Mouse (Mus musculus) forebrain, embryonic 14.5 days (tissue): ENCODE data around the gene Tent5b. TPM values are rescaled to one million over a fixed set of nuclear protein-coding genes. Genes with fewer than 3 reads are reported as not detected.
A peak's percentile ranks its signal among the peaks of the same experiment; 100 is the strongest.

Experiments used
- ATAC-seq: fragments of 200-750 bp; cut with Nextera tagmentation; 2 replicates; pipeline ENCODE4 v1.8.0; 2017; ENCODE audit warnings: mild to moderate bottlenecking, moderate library complexity
- DNase-seq: peaks from one replicate; pipeline ENCODE4 v3.0.0-alpha.2; 2015; ENCODE audit warnings: low spot score
- H3K27ac ChIP-seq: fragments of 300-500 bp; sonication (generic); 2 replicates; pipeline ENCODE4 v1.5.1; 2014; ENCODE audit warnings: low read depth, mild to moderate bottlenecking, control low read depth, low read length, moderate library complexity
- H3K27me3 ChIP-seq: fragments of 300-500 bp; sonication (generic); replicated peaks from 2 replicates; pipeline ENCODE4 v1.6.1; 2014; ENCODE audit warnings: low read length, control low read depth, mixed read lengths; ENCODE audit not compliant: control insufficient read depth, insufficient read depth
- H3K36me3 ChIP-seq: fragments of 300-500 bp; sonication (generic); 2 replicates; pipeline ENCODE4 v1.6.1; 2014; ENCODE audit warnings: low read length, control low read depth; ENCODE audit not compliant: control insufficient read depth, insufficient read depth
- H3K4me1 ChIP-seq: fragments of 300-500 bp; sonication (generic); 2 replicates; pipeline ENCODE4 v1.6.1; 2014; ENCODE audit warnings: antibody characterized with exemption, low read length, control low read depth; ENCODE audit not compliant: control insufficient read depth, insufficient read depth
- H3K4me2 ChIP-seq: fragments of 300-500 bp; sonication (generic); 2 replicates; pipeline ENCODE4 v1.6.1; 2014; ENCODE audit warnings: mild to moderate bottlenecking, control low read depth, low read length
- H3K4me3 ChIP-seq: fragments of 300-500 bp; sonication (generic); 2 replicates; pipeline ENCODE4 v1.5.1; 2014; ENCODE audit warnings: low read depth, low read length, control low read depth
- H3K9ac ChIP-seq: fragments of 300-500 bp; sonication (generic); 2 replicates; pipeline ENCODE4 v1.6.1; 2014; ENCODE audit warnings: mild to moderate bottlenecking, low read length, control low read depth, moderate library complexity
- H3K9me3 ChIP-seq: fragments of 300-500 bp; sonication (generic); replicated peaks from 2 replicates; pipeline ENCODE4 v1.6.1; 2016; ENCODE audit warnings: low read length, control low read depth, mixed read lengths; ENCODE audit not compliant: control insufficient read depth
- WGBS: fragments of 180-500 bp; shearing (Covaris S2); extraction: QIAGEN DNeasy Blood & Tissue Kit; methylation state at CpG from one replicate; pipeline ENCODE4 v1.1.7; 2014; 5-methylcytosine and 5-hydroxymethylcytosine counted together
- polyA plus RNA-seq: library from polyadenylated mRNA; unstranded; fragments of >200 nt; fragmentation: Nextera tagmentation; extraction: Ambion mirVana; gene quantifications from 2 replicates; pipeline ENCODE4 v1.2.1, GENCODE M21; 2014

Tent5b gene
- polyA plus RNA-seq, 1 experiment from 2014 or later = 0.27 TPM

GRCm38 (mm10) chr4:133460796-133461325, 19.1 kb upstream of the Tent5b start:
- 51% methylated on average over 5 of the region's 5 CpGs for WGBS
- Histone ChIP-seq H3K27me3 (no peaks in the 10 kb centered on the region), H3K9ac (no peak overlapping the region), H3K9me3 (no peaks in the 10 kb centered on the region), H3K4me2 (no peak overlapping the region), H3K27ac (no peak overlapping the region), H3K36me3 (no peaks in the 10 kb centered on the region), H3K4me1 (no peaks in the 10 kb centered on the region), H3K4me3 (no peak overlapping the region)
- DNase-seq = no peak
- ATAC-seq = no peak

GRCm38 (mm10) chr4:133461362-133461761, 18.6 kb upstream of the Tent5b start:
- no peaks in the 10 kb centered on the region for H3K9me3 ChIP-seq
- WGBS = 73% methylated on average over 4 of the region's 4 CpGs
- no peak overlapping the region for H3K27ac ChIP-seq
- DNase-seq (no peak), ATAC-seq (no peak)
- H3K9ac ChIP-seq = no peak overlapping the region
- H3K4me1 ChIP-seq = no peaks in the 10 kb centered on the region
- H3K27me3 ChIP-seq = no peaks in the 10 kb centered on the region
- no peaks in the 10 kb centered on the region for H3K36me3 ChIP-seq
- H3K4me3 ChIP-seq = no peak overlapping the region
- no peak overlapping the region for H3K4me2 ChIP-seq

GRCm38 (mm10) chr4:133463184-133463583, 16.7 kb upstream of the Tent5b start:
- Histone ChIP-seq H3K27me3 (no peaks in the 10 kb centered on the region), H3K36me3 (no peaks in the 10 kb centered on the region), H3K4me2 (no peak overlapping the region), H3K4me3 (no peak overlapping the region), H3K4me1 (peaks cover 2% of the 10 kb centered on the region; the same call in 1 of the 2 replicates), H3K27ac (no peak overlapping the region), H3K9ac (no peak overlapping the region), H3K9me3 (no peaks in the 10 kb centered on the region)
- DNase-seq (no peak), ATAC-seq (no peak)
- WGBS = 65% methylated on average over 6 of the region's 6 CpGs

DNA sequence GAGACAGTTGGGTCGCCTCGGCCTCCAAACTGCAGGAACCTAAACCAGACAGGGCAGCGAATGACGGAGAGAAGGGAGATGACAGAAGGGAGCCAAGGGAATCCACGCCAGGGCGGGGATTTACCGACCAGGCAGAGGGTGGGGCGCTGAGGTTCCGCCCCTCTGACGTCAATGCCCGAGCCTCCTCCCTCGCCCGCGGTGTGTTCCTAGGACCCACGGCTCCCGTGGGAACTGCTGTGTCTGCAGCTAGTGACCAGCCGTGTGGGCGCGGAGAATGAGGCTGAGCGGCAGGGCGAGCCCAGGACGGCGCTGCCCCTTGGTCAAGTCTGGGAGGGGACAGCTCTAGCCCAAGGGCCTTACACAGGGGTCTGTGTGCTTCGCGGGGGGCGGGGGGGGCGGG, 11.9 kb upstream of the Tent5b start:
- Histone ChIP-seq H3K27ac (no peak overlapping the region), H3K27me3 (no peaks in the 10 kb centered on the region), H3K4me3 (peak overlapping the region; percentile 42), H3K9ac (peak overlapping the region; percentile 56), H3K4me2 (peak overlapping the region; percentile 91), H3K36me3 (no peaks in the 10 kb centered on the region), H3K4me1 (peaks cover 6% of the 10 kb centered on the region; the same call in 1 of the 2 replicates), H3K9me3 (no peaks in the 10 kb centered on the region)
- ATAC-seq (peak; percentile 60), DNase-seq (peak; percentile 68)
- under 1% methylated on average over 24 of the region's 27 CpGs for WGBS

- Histone ChIP-seq H3K4me1 (peaks cover 6% of the 10 kb centered on the region; the same call in 1 of the 2 replicates), H3K36me3 (no peaks in the 10 kb centered on the region), H3K9me3 (no peaks in the 10 kb centered on the region), H3K4me3 (no peak overlapping the region), H3K27me3 (no peaks in the 10 kb centered on the region), H3K27ac (no peak overlapping the region), H3K4me2 (no peak overlapping the region), H3K9ac (no peak overlapping the region)
- DNase-seq (no peak), ATAC-seq (no peak)
- WGBS = 13% methylated on average over 12 of the region's 12 CpGs
Measured at GRCm38 (mm10) chr4:133469122-133469521, 10.8 kb upstream of the Tent5b start.

DNA sequence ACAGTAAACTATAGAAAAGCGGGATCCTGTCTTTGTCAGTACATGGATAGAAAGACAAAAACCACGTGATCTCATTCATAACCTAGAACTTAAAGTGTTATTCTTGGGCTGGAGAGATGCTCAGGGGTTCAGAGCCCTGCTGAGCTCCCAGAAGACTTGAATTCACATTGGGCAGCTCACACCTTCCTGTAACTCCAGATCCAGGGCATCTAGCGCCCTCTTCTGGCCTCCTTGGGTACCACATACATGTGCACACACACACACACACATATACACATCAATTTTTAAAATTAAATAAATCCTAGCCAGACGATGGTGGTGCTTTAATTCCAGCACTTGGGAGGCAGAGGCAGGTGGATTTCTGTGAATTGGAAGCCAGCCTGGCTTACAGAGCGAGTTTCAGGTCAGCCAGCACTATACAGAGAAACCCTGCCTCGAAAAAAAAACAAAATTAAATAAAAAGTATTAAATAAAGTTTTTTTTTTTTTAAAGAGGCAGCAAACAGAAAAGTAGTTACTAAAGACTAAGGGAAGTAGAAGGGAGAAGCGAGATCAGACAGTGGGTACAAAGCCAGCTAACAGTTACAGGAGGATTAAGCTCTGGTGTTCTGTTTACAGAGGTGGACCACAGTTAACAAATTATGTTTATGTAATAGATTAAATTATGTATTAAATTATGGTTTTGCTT, 8.7 kb upstream of the Tent5b start:
- Histone ChIP-seq H3K4me1 (peaks cover 6% of the 10 kb centered on the region; the same call in 1 of the 2 replicates), H3K9ac (no peak overlapping the region), H3K4me2 (no peak overlapping the region), H3K27me3 (no peaks in the 10 kb centered on the region), H3K27ac (no peak overlapping the region), H3K4me3 (no peak overlapping the region), H3K9me3 (no peaks in the 10 kb centered on the region), H3K36me3 (no peaks in the 10 kb centered on the region)
- WGBS = 77% methylated on average over 7 of the region's 7 CpGs
- ATAC-seq (no peak), DNase-seq (no peak)

DNA sequence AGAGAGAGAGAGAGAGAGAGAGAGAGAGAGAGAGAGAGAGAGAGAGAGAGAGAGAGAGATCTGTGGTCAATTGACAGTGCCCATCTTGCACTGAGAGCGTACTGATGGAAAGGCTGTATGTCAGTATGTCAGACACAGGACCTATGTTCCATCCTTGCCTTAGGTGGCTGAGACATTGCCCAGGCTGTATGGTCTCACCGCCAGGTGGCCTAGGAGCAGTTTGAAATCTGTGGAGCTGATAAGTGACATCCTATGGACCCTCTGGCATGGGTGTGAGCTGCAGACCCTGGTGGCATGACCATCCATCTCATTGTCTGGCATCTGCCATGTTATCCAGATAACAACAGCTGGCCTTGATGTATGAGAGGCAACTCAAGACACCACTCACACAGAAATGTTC, 6.1 kb upstream of the Tent5b start:
- Histone ChIP-seq H3K4me2 (no peak overlapping the region), H3K9me3 (no peaks in the 10 kb centered on the region), H3K4me1 (no peaks in the 10 kb centered on the region), H3K4me3 (no peak overlapping the region), H3K9ac (no peak overlapping the region), H3K27me3 (no peaks in the 10 kb centered on the region), H3K27ac (no peak overlapping the region), H3K36me3 (no peaks in the 10 kb centered on the region)
- ATAC-seq = no peak
- DNase-seq = no peak
- WGBS = 71% methylated on average over 2 of the region's 2 CpGs

DNA sequence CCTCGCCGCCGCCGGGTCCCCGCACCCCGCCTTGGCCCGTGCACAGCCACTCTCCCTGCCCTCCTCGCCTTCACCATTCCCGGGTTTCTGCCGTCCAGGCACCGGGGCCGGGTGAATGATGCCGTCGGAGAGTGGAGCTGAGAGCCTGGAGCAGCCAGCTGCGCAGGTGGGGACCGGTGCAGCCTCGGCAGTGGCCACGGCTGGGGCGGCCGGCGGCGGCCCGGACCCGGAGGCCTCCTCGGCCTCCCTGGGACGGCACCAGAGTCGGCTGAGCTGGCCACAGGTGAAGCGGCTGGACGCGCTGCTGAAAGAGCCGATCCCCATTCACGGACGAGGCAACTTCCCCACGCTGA, 229 bp downstream of the Tent5b start:
- Histone ChIP-seq H3K4me2 (peak overlapping the region; percentile 48), H3K27me3 (peaks cover 29% of the 10 kb centered on the region), H3K36me3 (no peaks in the 10 kb centered on the region), H3K9ac (no peak overlapping the region), H3K4me1 (peaks cover 6% of the 10 kb centered on the region), H3K4me3 (peak overlapping the region; percentile 34), H3K9me3 (no peaks in the 10 kb centered on the region), H3K27ac (no peak overlapping the region)
- no peak; the same call in 1 of the 2 replicates for ATAC-seq
- no peak for DNase-seq
- WGBS = 2% methylated on average over 34 of the region's 34 CpGs

DNA sequence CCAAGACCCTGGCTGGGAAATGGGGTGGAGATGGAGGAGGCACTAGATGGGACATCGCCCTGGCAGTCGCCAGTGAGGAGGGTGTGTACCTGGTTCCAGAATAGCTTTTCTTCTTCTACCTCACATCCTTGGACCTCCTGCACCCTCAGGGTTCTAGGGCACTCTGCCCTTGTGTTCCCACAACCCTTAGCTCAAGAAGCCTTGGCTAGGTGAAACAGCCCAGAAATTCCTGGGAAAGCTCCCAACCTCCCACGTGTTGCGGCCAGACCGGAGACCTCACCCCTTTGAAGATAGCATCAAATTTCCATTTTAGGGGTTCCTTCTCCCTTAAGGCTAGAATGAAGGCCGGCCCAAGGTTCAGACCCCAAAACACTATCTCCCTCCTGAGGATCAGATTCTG, 822 bp downstream of the Tent5b start:
- no peak for DNase-seq
- Histone ChIP-seq H3K27ac (no peak overlapping the region), H3K27me3 (peaks cover 29% of the 10 kb centered on the region), H3K4me2 (no peak overlapping the region), H3K36me3 (no peaks in the 10 kb centered on the region), H3K9me3 (no peaks in the 10 kb centered on the region), H3K4me3 (no peak overlapping the region), H3K9ac (no peak overlapping the region), H3K4me1 (peaks cover 6% of the 10 kb centered on the region)
- WGBS = 43% methylated on average over 6 of the region's 6 CpGs
- ATAC-seq = no peak
